In genomic region chr19:32715201-32715600, GRCm38 (mm10) we compare ENCODE assay signal across 9 mouse cellular contexts. TPM values are rescaled to one million over a fixed set of nuclear protein-coding genes. Genes with fewer than 3 reads are reported as not detected.
DNase-seq lines count a peak whose midpoint lies in the region; TF ChIP-seq lines count a peak whose summit lies in the region.
"Had no signal": no experiment of that assay in that cellular context is flagged by ENCODE, and none has a peak within 500 bp of the region (broad histone marks: within the 10 kb centered on the region; RNA-seq: fewer than 3 reads in every experiment).

No protein-coding gene starts in this region.

- peak; percentile 94 for DNase-seq in 3T3-L1 (ENCODE audit: low read depth, low spot score)
- DNase-seq in MEL-GATA-1-ER (ENCODE audit: extremely low read depth, low read depth), result peak; percentile 54
- DNase-seq in cerebellum, adult 9-10 months, result peak; percentile 90
- DNase-seq in gastrocnemius, postnatal 10 days, result peak; percentile 69
- DNase-seq in layer of hippocampus, adult 2 months (ENCODE audit: low spot score in 2 of 2), result peak; percentile 69 to 77
- peak; percentile 78 for DNase-seq in lung, postnatal 25 days (ENCODE audit: low spot score)
- peak; percentile 68 for DNase-seq in right cerebral cortex, postnatal 25 days
- peak; percentile 68 to 76 for DNase-seq in urinary bladder, postnatal 36 days (ENCODE audit: low spot score in 2 of 2)

- no peak overlapping the region for H3K27ac ChIP-seq in layer of hippocampus, adult 2 months
- H3K27ac ChIP-seq: hindbrain, embryonic 15.5 days had no signal

- no peak overlapping the region for H3K4me3 ChIP-seq in layer of hippocampus, adult 2 months
- H3K4me3 ChIP-seq: hindbrain, embryonic 15.5 days had no signal

- TF ChIP-seq CTCF in layer of hippocampus, adult 2 months (conservative IDR thresholded peaks at IDR 0.05), result peak; percentile 92

RNA-seq across cellular contexts. Expression of gene Atad1, which starts 24.4 kb away (rescaled TPM):
- 10 to 100 TPM; 42.2 to 45.2 TPM for total RNA-seq in gastrocnemius, postnatal 10 days (2021)
- total RNA-seq in layer of hippocampus, adult 2 months (2021), result 10 to 100 TPM; 91.7 to 92.5 TPM

RNA-seq across cellular contexts. Expression of gene Pten, which starts 42.1 kb away (rescaled TPM):
- 10 to 100 TPM; 44.7 to 46.3 TPM for total RNA-seq in gastrocnemius, postnatal 10 days (2021)
- total RNA-seq in layer of hippocampus, adult 2 months (2021), result 100 to 1,000 TPM; 114 TPM
